Mouse (Mus musculus) midbrain, embryonic 15.5 days (tissue): Measurements from ENCODE around the gene Madd. TPM values are rescaled to one million over a fixed set of nuclear protein-coding genes. Genes with fewer than 3 reads are reported as not detected.

Source experiments
- ATAC-seq: fragments of 200-750 bp; cut with Nextera tagmentation; replicated peaks from 2 replicates; pipeline ENCODE4 v1.8.0; 2017; ENCODE audit warnings: moderate TSS enrichment
- H3K27ac ChIP-seq: fragments of 300-500 bp; sonication (generic); 2 replicates; pipeline ENCODE4 v1.5.1; 2015; ENCODE audit warnings: mild to moderate bottlenecking, inconsistent platforms
- H3K27me3 ChIP-seq: fragments of 300-500 bp; sonication (generic); replicated peaks from 2 replicates; pipeline ENCODE4 v1.6.1; 2015; ENCODE audit warnings: inconsistent platforms
- H3K36me3 ChIP-seq: fragments of 300-500 bp; sonication (generic); replicated peaks from 2 replicates; pipeline ENCODE4 v1.6.1; 2015; ENCODE audit warnings: inconsistent platforms
- H3K4me1 ChIP-seq: fragments of 300-500 bp; sonication (generic); 2 replicates; pipeline ENCODE4 v1.6.1; 2015; ENCODE audit warnings: inconsistent platforms
- H3K4me2 ChIP-seq: fragments of 300-500 bp; sonication (generic); 2 replicates; pipeline ENCODE4 v1.6.1; 2015; ENCODE audit warnings: inconsistent platforms, mild to moderate bottlenecking, moderate library complexity
- H3K4me3 ChIP-seq: fragments of 300-500 bp; sonication (generic); 2 replicates; pipeline ENCODE4 v1.5.1; 2015; ENCODE audit warnings: mild to moderate bottlenecking, inconsistent platforms
- H3K9ac ChIP-seq: fragments of 300-500 bp; sonication (generic); 2 replicates; pipeline ENCODE4 v1.6.1; 2015; ENCODE audit warnings: mild to moderate bottlenecking, inconsistent platforms
- H3K9me3 ChIP-seq: fragments of 300-500 bp; sonication (generic); 2 replicates; pipeline ENCODE4 v1.6.1; 2016; ENCODE audit warnings: inconsistent platforms
- WGBS: fragments of 180-500 bp; shearing (Covaris S2); methylation state at CpG from one replicate; pipeline ENCODE4 v1.1.7; 2015; ENCODE audit warnings: mixed read lengths; 5-methylcytosine and 5-hydroxymethylcytosine counted together
- polyA plus RNA-seq: library from polyadenylated mRNA; unstranded; fragments of >200 nt; fragmentation: Nextera tagmentation; extraction: Ambion mirVana; gene quantifications from 2 replicates; pipeline ENCODE4 v1.2.1, GENCODE M21; 2015

Madd gene
- polyA plus RNA-seq = 65.4 and 69.3 TPM in 2 replicates

DNA sequence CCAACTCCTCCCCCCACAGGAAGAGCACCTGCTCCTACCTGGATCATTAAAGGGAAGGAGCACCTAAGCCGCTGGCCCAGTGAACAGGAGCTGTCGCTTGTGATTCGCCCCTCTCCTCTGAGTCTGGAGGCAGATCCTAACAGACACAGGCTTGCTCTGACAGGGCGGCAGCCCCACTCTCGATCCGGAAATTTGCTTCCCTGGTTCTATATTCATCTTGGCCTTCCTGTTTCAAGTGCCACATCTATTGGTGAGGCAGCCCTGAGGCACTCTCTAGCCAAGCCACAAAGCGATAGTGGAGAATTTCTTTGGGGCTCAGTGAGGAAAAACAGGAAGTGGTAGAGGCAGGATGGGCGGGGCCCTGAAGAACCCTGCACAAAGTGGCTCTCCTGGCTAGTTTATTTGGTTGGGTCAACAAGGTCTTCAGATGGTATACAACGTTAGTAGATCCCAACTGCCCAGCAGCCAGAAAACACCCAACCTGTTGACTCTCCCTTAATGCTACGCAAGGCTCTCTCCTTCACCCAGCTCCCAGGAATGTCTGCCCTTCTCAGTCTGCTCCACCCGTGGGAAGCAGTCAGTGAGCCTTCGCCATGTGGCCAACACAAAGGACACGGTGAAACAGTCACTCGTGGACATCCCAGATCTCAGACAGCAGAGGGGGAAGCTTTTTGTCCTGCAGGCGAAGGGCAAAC lies at the start of gene Madd:
Gene Madd (minus strand): TSS at position 127 of the 695 bp plus-strand sequence.
- H3K27ac ChIP-seq = peak within 1 kb of the TSS; percentile 94
- peak within 1 kb of the TSS; percentile 65 for H3K4me3 ChIP-seq
- H3K36me3 ChIP-seq = no peaks in the 10 kb centered on the region
- H3K4me2 ChIP-seq = peak within 1 kb of the TSS; percentile 83
- 70% methylated on average over 15 of the region's 15 CpGs for WGBS
- H3K9ac ChIP-seq = peak within 1 kb of the TSS; percentile 85
- H3K4me1 ChIP-seq = peaks cover 31% of the 10 kb centered on the region
- no peaks in the 10 kb centered on the region for H3K27me3 ChIP-seq
- ATAC-seq = peak; percentile 8; the same call in 1 of the 2 replicates
- no peaks in the 10 kb centered on the region for H3K9me3 ChIP-seq

DNA sequence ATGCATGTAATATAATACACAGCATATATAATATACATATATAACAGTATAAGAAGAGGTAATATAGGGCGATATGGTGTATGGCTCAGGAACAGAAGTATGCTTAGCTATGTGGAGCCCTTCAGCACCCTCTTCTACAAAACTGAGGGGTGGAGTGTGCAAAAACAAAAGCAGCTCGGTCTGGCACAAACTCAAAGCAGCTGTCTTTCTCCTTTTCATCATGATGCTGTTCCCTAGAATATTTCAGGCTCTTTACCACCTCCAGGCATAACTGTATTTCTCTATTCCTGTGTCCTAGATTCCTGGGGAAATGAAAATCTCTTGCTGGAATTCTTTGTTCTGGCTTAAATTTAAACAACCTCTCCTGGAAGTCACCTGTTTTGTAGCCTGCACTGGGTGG lies 46.1 kb upstream of the Madd start:
- Histone ChIP-seq H3K27ac (no peak overlapping the region), H3K36me3 (no peaks in the 10 kb centered on the region), H3K4me3 (no peak overlapping the region), H3K9ac (no peak overlapping the region), H3K4me1 (no peaks in the 10 kb centered on the region), H3K4me2 (no peak overlapping the region), H3K27me3 (no peaks in the 10 kb centered on the region), H3K9me3 (no peaks in the 10 kb centered on the region)
- ATAC-seq = no peak
- 89% methylated on average over 2 of the region's 2 CpGs for WGBS

DNA sequence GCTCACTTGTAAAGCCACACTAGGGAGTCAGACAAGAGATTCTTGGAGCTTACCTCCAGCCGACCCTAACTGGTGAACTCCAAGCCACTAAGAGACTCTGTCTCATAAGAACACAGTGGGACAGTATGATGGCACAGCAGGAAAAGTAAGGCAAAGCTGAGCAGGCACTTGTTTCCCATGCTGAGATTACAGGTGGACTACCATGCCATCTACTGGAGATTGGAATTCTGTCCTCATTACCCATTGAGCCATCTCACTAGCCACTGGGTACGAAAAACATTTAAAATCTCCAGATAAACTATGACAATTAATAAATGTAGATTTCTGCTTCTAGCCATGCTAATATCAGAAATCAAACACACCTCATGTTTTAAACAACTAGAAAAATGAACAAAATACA lies 40.0 kb upstream of the Madd start:
- 88% methylated on average over 2 of the region's 2 CpGs for WGBS
- H3K27me3 ChIP-seq = no peaks in the 10 kb centered on the region
- H3K4me1 ChIP-seq = no peaks in the 10 kb centered on the region
- H3K9ac ChIP-seq = no peak overlapping the region
- ATAC-seq = no peak
- no peak overlapping the region for H3K4me3 ChIP-seq
- no peak overlapping the region for H3K4me2 ChIP-seq
- no peak overlapping the region for H3K27ac ChIP-seq
- no peaks in the 10 kb centered on the region for H3K36me3 ChIP-seq
- H3K9me3 ChIP-seq = no peaks in the 10 kb centered on the region

DNA sequence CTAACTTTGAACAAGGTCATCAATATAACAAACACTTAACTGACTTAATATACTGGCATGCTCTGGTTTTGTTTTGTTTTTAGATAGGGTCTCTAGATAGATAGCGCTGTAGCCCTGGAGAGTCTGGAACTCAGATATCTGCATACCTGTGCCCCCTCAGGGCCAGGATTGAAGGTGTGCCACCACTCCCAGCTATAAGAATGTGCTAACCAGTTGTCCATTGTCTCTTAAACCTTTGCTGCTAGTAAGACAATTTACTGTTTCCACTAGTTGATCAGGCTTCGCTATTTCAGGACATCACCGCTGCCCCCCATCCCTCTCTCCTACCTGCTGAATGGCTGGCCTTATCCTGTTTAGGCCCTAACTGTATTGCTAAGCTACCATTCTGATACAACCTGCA lies 36.9 kb upstream of the Madd start:
- ATAC-seq = no peak
- Histone ChIP-seq H3K36me3 (0 out of 2 replicates have a peak, but pooled peaks cover 6% of the 10 kb centered on the region), H3K27me3 (no peaks in the 10 kb centered on the region), H3K4me2 (no peak overlapping the region), H3K9ac (no peak overlapping the region), H3K27ac (no peak overlapping the region), H3K4me1 (no peaks in the 10 kb centered on the region), H3K9me3 (no peaks in the 10 kb centered on the region), H3K4me3 (no peak overlapping the region)
- WGBS = 95% methylated on average over 3 of the region's 3 CpGs

DNA sequence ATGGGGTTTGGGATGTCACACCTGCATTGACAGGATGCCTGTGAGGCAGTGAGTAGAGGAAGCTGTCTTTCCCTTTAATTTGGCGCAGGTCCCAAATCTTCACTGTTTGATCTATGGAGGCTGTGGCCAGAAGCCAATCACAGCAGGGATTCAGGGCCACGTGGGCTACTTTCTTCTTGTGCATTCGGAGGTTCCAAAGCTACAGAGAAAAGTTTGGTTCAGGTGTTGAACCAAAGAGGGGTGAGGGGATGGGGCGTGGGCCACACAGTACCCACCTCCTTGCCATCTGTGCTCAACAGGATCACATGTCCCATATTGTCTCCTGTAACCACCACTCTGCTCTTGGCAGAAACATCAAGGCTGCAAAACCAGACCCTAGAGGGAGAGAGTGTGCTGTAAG lies 33.4 kb upstream of the Madd start:
- ATAC-seq = no peak
- Histone ChIP-seq H3K27me3 (no peaks in the 10 kb centered on the region), H3K9me3 (no peaks in the 10 kb centered on the region), H3K4me3 (no peak overlapping the region), H3K36me3 (peaks cover 26% of the 10 kb centered on the region; the same call in 1 of the 2 replicates), H3K9ac (no peak overlapping the region), H3K27ac (no peak overlapping the region), H3K4me2 (no peak overlapping the region), H3K4me1 (no peaks in the 10 kb centered on the region)
- 67% methylated on average over 4 of the region's 4 CpGs for WGBS

DNA sequence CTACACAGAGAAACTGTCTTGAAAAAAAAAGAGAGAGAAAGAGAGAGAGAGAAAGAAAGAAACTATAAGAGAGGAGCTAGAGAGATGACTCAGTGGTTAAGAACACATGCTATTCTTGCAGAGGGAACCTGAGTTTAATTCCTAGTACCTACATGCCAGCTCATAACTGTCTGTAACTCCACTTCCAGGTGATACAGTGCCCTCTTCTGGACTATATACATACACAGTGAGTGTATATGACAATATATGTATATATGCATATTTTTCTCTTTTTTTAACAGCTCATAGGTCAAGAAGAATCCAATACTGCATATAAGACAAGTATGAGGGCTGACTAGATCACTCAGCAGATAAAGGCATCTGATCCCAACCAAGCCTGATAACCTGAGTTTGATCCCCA lies 29.7 kb upstream of the Madd start:
- no peaks in the 10 kb centered on the region for H3K9me3 ChIP-seq
- H3K27ac ChIP-seq = no peak overlapping the region
- H3K4me2 ChIP-seq = no peak overlapping the region
- ATAC-seq = no peak
- peaks cover 59% of the 10 kb centered on the region for H3K36me3 ChIP-seq
- H3K27me3 ChIP-seq = no peaks in the 10 kb centered on the region
- no peaks in the 10 kb centered on the region for H3K4me1 ChIP-seq
- no peak overlapping the region for H3K4me3 ChIP-seq
- no peak overlapping the region for H3K9ac ChIP-seq

DNA sequence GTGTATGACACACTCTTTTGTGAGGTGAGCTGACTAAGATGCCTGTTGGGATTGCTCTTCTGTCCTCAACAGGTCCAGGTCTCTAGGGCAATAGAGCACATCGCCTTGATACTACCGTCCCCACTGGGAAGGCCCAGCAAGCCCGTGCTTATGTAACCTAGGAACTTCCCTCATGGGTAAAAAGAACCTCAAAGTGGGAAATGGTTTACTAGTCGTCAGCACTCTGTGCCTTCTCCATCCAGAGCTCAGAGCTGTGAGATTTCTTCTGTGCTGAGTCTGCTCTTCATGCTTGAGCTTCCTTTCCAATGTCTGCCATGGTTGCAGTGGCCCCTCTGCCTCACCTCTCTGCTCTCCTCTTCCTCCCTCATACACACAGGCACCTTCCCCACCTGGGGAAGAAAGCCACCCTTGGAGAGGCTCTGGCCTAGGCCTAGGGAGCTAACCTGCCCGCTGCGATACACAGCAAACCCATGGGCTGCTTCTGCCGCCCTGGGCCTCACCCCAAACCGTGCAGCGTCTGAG lies 22.7 kb upstream of the Madd start:
- H3K4me1 ChIP-seq = peaks cover 27% of the 10 kb centered on the region
- H3K4me3 ChIP-seq = no peak overlapping the region
- 90% methylated on average over 9 of the region's 9 CpGs for WGBS
- no peak overlapping the region for H3K9ac ChIP-seq
- no peak for ATAC-seq
- no peak overlapping the region for H3K4me2 ChIP-seq
- no peaks in the 10 kb centered on the region for H3K9me3 ChIP-seq
- H3K27me3 ChIP-seq = no peaks in the 10 kb centered on the region
- H3K27ac ChIP-seq = no peak overlapping the region
- H3K36me3 ChIP-seq = peaks cover 47% of the 10 kb centered on the region

DNA sequence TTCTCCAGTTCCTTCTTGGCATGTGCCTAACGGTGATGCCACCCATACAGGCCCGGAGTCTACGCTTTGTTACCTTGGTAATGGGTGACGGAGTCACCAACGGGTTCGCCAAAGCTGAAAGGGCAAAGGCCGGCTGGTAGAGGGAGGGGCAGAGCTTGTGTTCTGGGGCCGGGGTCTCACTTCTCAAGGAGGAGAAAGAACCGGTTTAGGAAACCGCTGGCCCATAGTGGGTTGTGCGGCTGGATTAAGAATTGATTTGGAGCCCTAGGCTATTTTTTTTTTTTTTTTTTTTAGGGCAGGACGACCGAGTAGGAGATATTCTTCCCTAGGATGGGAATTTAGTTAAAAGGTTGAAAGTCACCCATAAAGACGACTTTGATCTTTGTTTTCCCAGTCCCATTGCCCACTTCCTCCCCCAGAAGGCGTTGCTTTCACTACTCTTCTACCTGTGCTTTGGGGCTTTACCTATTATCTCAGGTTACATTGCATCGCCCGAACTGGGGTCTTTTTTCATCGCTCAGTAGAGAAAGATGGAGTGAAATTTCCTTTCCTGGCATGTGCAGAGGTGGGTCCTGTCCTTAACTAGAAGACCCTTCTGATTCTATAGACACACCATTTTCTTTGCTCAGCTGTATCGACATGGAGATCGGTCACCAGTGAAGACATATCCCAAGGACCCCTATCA lies 19.5 kb upstream of the Madd start:
- H3K4me3 ChIP-seq = peak overlapping the region; percentile 82
- peaks cover 19% of the 10 kb centered on the region for H3K36me3 ChIP-seq
- H3K4me1 ChIP-seq = peaks cover 27% of the 10 kb centered on the region
- no peak; the same call in 1 of the 2 replicates for ATAC-seq
- H3K27me3 ChIP-seq = no peaks in the 10 kb centered on the region
- peak overlapping the region; percentile 85 for H3K27ac ChIP-seq
- peak overlapping the region; percentile 63 for H3K4me2 ChIP-seq
- 15% methylated on average over 20 of the region's 20 CpGs for WGBS
- H3K9ac ChIP-seq = peak overlapping the region; percentile 91
- no peaks in the 10 kb centered on the region for H3K9me3 ChIP-seq

DNA sequence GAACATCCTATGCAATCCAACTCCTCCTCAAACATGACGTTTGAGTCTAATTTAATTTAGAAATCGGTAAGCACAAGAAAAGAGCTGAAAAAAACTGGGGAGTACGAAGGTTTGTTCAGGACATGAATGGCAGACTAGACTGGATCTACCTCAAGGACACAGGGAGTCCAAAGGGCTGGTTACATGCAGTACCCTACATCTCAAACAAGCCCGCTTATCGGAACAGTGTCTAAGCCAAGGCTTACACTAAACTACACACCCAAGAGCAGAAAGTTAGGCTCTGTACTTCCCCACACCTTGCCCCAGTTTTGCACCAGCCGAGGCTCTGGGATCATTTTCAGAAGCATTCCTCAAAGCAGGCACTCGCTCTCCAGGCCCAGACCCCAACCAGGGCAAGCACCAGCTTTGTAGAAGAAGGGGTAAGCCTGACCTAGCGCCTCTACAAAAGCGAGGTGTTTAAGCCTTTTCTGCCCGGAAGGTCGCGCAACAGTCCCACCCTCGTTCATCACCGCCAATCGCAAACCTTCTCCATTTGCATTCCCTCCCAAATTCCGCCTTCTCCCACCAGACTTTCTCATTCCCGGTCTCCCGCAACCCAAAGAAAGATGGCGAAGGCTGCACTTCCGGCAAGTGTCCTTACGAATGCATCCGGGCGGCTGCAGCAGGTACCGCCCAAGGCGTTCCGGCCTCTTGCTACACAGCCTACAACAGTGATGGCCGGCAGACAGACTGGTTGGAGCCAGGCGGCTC lies 18.8 kb upstream of the Madd start, which contains the start of the genes Nr1h3 and Acp2:
Gene Nr1h3 (minus strand): TSS at position 613 of the 750 bp plus-strand sequence.
Gene Acp2 (plus strand): TSS at position 664 of the 750 bp plus-strand sequence.
- Histone ChIP-seq H3K4me1 (peaks cover 27% of the 10 kb centered on the region), H3K4me3 (peak within 1 kb of the TSS; percentile 82), H3K4me2 (peak within 1 kb of the TSS; percentile 63), H3K9me3 (no peaks in the 10 kb centered on the region), H3K27ac (peak within 1 kb of the TSS; percentile 85), H3K36me3 (peaks cover 11% of the 10 kb centered on the region), H3K27me3 (no peaks in the 10 kb centered on the region), H3K9ac (peak within 1 kb of the TSS; percentile 91)
- WGBS = 3% methylated on average over 28 of the region's 28 CpGs
- peak; percentile 96 for ATAC-seq

DNA sequence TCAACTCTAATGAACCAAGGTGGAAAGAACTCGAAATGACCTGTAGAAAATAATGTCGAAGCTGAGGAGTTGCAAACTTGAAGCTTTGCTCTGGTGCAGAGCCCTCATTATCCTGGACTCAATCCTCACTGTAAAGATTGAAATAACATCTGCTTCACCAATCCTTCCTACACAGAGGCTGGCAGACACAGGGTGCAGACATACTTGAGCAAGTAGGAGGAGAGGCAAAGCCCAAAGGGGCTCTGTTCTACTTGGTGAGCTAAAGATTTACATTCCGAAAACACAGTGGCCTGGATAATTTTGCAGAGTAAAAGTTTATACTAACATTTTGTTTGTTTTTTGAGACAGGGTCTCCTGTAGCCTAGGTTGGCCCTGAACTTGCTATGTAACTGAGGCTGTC lies 15.3 kb upstream of the Madd start:
- 88% methylated on average over 3 of the region's 3 CpGs for WGBS
- Histone ChIP-seq H3K4me3 (no peak overlapping the region), H3K4me1 (peaks cover 14% of the 10 kb centered on the region), H3K27me3 (no peaks in the 10 kb centered on the region), H3K9me3 (no peaks in the 10 kb centered on the region), H3K4me2 (no peak overlapping the region), H3K27ac (no peak overlapping the region), H3K9ac (no peak overlapping the region), H3K36me3 (no peaks in the 10 kb centered on the region)
- no peak for ATAC-seq

DNA sequence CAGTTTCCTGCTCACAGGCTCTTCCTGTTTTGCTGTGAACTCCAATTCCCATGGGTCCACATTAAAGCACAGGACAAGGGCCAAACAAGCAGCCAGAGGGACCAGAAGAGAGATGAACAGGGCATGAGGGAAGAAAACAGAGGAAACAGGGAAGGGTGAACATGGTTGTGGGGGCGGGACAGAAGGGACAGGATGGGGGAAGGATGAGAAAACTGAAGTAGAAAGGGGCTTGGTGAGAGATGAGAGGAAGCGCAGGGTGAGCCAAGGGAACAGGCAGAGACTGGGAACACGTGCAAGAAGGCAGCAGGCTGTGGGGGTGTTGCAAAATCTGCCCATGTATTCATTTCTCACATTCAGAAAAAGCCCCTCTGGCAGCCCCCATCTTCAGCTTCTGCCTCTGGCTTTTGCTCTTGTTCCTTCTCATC lies 13.0 kb upstream of the Madd start:
- ATAC-seq = no peak
- no peaks in the 10 kb centered on the region for H3K27me3 ChIP-seq
- peaks cover 3% of the 10 kb centered on the region for H3K4me1 ChIP-seq
- no peak overlapping the region for H3K9ac ChIP-seq
- H3K4me3 ChIP-seq = no peak overlapping the region
- no peak overlapping the region for H3K4me2 ChIP-seq
- WGBS = 89% methylated on average over 3 of the region's 3 CpGs
- H3K36me3 ChIP-seq = no peaks in the 10 kb centered on the region
- no peaks in the 10 kb centered on the region for H3K9me3 ChIP-seq
- H3K27ac ChIP-seq = no peak overlapping the region
